Mouse (Mus musculus) midbrain, embryonic 11.5 days (tissue): ENCODE results near the gene Snapin. TPM values are rescaled to one million over a fixed set of nuclear protein-coding genes. Genes with fewer than 3 reads are reported as not detected.

Source experiments
- ATAC-seq: fragments of 200-750 bp; cut with Nextera tagmentation; 2 replicates; pipeline ENCODE4 v1.8.0; 2017; ENCODE audit warnings: moderate TSS enrichment, moderate library complexity; ENCODE audit not compliant: low FRiP score
- DNase-seq: peaks from one replicate; pipeline ENCODE4 v3.0.0; 2015; ENCODE audit warnings: low spot score; ENCODE audit errors: missing footprints
- H3K27ac ChIP-seq: fragments of 300-500 bp; sonication (generic); 2 replicates; pipeline ENCODE4 v1.5.1; 2014; ENCODE audit warnings: low read depth, low read length
- H3K27me3 ChIP-seq: fragments of 300-500 bp; sonication (generic); 2 replicates; pipeline ENCODE4 v1.6.1; 2014; ENCODE audit warnings: mild to moderate bottlenecking, low read length, moderate library complexity, mixed read lengths; ENCODE audit not compliant: control insufficient read depth, insufficient read depth
- H3K36me3 ChIP-seq: fragments of 300-500 bp; sonication (generic); 2 replicates; pipeline ENCODE4 v1.6.1; 2014; ENCODE audit warnings: mild to moderate bottlenecking, low read length, moderate library complexity, mixed read lengths; ENCODE audit not compliant: control insufficient read depth, insufficient read depth
- H3K4me1 ChIP-seq: fragments of 300-500 bp; sonication (generic); 2 replicates; pipeline ENCODE4 v1.6.1; 2014; ENCODE audit warnings: low read length; ENCODE audit not compliant: control insufficient read depth, insufficient read depth
- H3K4me2 ChIP-seq: fragments of 300-500 bp; sonication (generic); 2 replicates; pipeline ENCODE4 v1.6.1; 2014; ENCODE audit warnings: mild to moderate bottlenecking, moderate library complexity
- H3K4me3 ChIP-seq: fragments of 300-500 bp; sonication (generic); 2 replicates; pipeline ENCODE4 v1.5.1; 2014; ENCODE audit warnings: low read depth, low read length
- H3K9ac ChIP-seq: fragments of 300-500 bp; sonication (generic); 2 replicates; pipeline ENCODE4 v1.6.1; 2014; ENCODE audit warnings: low read length
- H3K9me3 ChIP-seq: fragments of 300-500 bp; sonication (generic); 2 replicates; pipeline ENCODE4 v1.6.1; 2016; ENCODE audit warnings: low read length; ENCODE audit not compliant: control insufficient read depth
- WGBS: fragments of 180-500 bp; shearing (Covaris S2); extraction: QIAGEN DNeasy Blood & Tissue Kit; methylation state at CpG from one replicate; pipeline ENCODE4 v1.1.7; 2014; 5-methylcytosine and 5-hydroxymethylcytosine counted together
- polyA plus RNA-seq: library from polyadenylated mRNA; unstranded; fragments of >200 nt; fragmentation: Nextera tagmentation; extraction: Ambion mirVana; gene quantifications from 2 replicates; pipeline ENCODE4 v1.2.1, GENCODE M21; 2014

Gene Snapin
- polyA plus RNA-seq, 1 experiment from 2014 or later, result 70.9 TPM

- H3K27ac ChIP-seq, result no peak overlapping the region
- DNase-seq (no peak), ATAC-seq (peak; percentile 6; the same call in 1 of the 2 replicates)
- H3K4me2 ChIP-seq, result no peak overlapping the region
- H3K4me3 ChIP-seq, result no peak overlapping the region
- WGBS, result 43% methylated on average over 2 of the region's 2 CpGs
- no peaks in the 10 kb centered on the region for H3K27me3 ChIP-seq
- peaks cover 16% of the 10 kb centered on the region for H3K36me3 ChIP-seq
- peaks cover 6% of the 10 kb centered on the region; the same call in 1 of the 2 replicates for H3K4me1 ChIP-seq
- no peaks in the 10 kb centered on the region for H3K9me3 ChIP-seq
- H3K9ac ChIP-seq, result no peak overlapping the region
These were observed 517 bp upstream of the Snapin start for GRCm38 (mm10) chr3:90491350-90491749.

- WGBS, result 94% methylated on average over 6 of the region's 6 CpGs
- no peak overlapping the region for H3K4me3 ChIP-seq
- H3K4me1 ChIP-seq, result peaks cover 6% of the 10 kb centered on the region; the same call in 1 of the 2 replicates
- H3K36me3 ChIP-seq, result peaks cover 30% of the 10 kb centered on the region
- H3K9ac ChIP-seq, result no peak overlapping the region
- no peak overlapping the region for H3K27ac ChIP-seq
- no peak overlapping the region for H3K4me2 ChIP-seq
- ATAC-seq, result no peak
- no peaks in the 10 kb centered on the region for H3K27me3 ChIP-seq
- no peaks in the 10 kb centered on the region for H3K9me3 ChIP-seq
- DNase-seq, result no peak
These were observed 2.3 kb downstream of the Snapin start for GRCm38 (mm10) chr3:90488576-90488975.

- H3K4me3 ChIP-seq, result no peak overlapping the region
- H3K36me3 ChIP-seq, result peaks cover 41% of the 10 kb centered on the region
- no peaks in the 10 kb centered on the region for H3K9me3 ChIP-seq
- ATAC-seq (no peak), DNase-seq (no peak)
- H3K4me1 ChIP-seq, result peaks cover 6% of the 10 kb centered on the region; the same call in 1 of the 2 replicates
- H3K9ac ChIP-seq, result no peak overlapping the region
- no peak overlapping the region for H3K4me2 ChIP-seq
- H3K27ac ChIP-seq, result no peak overlapping the region
- 89% methylated on average over 5 of the region's 5 CpGs for WGBS
- no peaks in the 10 kb centered on the region for H3K27me3 ChIP-seq
These were observed 3.8 kb downstream of the Snapin start for GRCm38 (mm10) chr3:90486998-90487397.

GRCm38 (mm10) chr3:90475831-90476611, 14.8 kb downstream of the Snapin start, which contains the start of gene Ilf2:
Gene Ilf2 (plus strand): TSS chr3:90476126.
- Histone ChIP-seq H3K4me2 (peak within 1 kb of the TSS; percentile 69), H3K9ac (peak within 1 kb of the TSS; percentile 90), H3K4me1 (peaks cover 7% of the 10 kb centered on the region), H3K4me3 (peak within 1 kb of the TSS; percentile 73), H3K27ac (peak within 1 kb of the TSS; percentile 85), H3K36me3 (peaks cover 16% of the 10 kb centered on the region), H3K9me3 (no peaks in the 10 kb centered on the region), H3K27me3 (no peaks in the 10 kb centered on the region)
- peak; percentile 100 for ATAC-seq
- under 1% methylated on average over 45 of the region's 45 CpGs for WGBS
- DNase-seq, result peak; percentile 100

- Histone ChIP-seq H3K4me2 (peak overlapping the region; percentile 32; the same call in 1 of the 2 replicates), H3K4me1 (peaks cover 7% of the 10 kb centered on the region), H3K9ac (no peak overlapping the region), H3K36me3 (peaks cover 11% of the 10 kb centered on the region), H3K27me3 (no peaks in the 10 kb centered on the region), H3K9me3 (no peaks in the 10 kb centered on the region), H3K4me3 (peak overlapping the region; percentile 20; the same call in 1 of the 2 replicates), H3K27ac (no peak overlapping the region)
- DNase-seq (no peak), ATAC-seq (peak; percentile 49)
- 43% methylated on average over 15 of the region's 16 CpGs for WGBS
These were observed 15.5 kb downstream of the Snapin start for GRCm38 (mm10) chr3:90475151-90475830.

- Histone ChIP-seq H3K4me2 (no peak overlapping the region), H3K27ac (no peak overlapping the region), H3K4me1 (peaks cover 5% of the 10 kb centered on the region), H3K4me3 (no peak overlapping the region), H3K9me3 (no peaks in the 10 kb centered on the region), H3K36me3 (no peaks in the 10 kb centered on the region), H3K27me3 (no peaks in the 10 kb centered on the region), H3K9ac (no peak overlapping the region)
- 44% methylated on average over 3 of the region's 3 CpGs for WGBS
- ATAC-seq, result no peak
- no peak for DNase-seq
These were observed 18.6 kb downstream of the Snapin start for GRCm38 (mm10) chr3:90472213-90472612.

GRCm38 (mm10) chr3:90467618-90468300, 23.1 kb downstream of the Snapin start:
- Histone ChIP-seq H3K27ac (no peak overlapping the region), H3K9me3 (no peaks in the 10 kb centered on the region), H3K36me3 (no peaks in the 10 kb centered on the region), H3K4me2 (no peak overlapping the region), H3K4me3 (no peak overlapping the region), H3K9ac (no peak overlapping the region), H3K4me1 (peaks cover 12% of the 10 kb centered on the region; the same call in 1 of the 2 replicates), H3K27me3 (peaks cover 36% of the 10 kb centered on the region)
- WGBS, result 89% methylated on average over 10 of the region's 10 CpGs
- ATAC-seq, result no peak
- DNase-seq, result no peak

- Histone ChIP-seq H3K9ac (peak overlapping the region; percentile 28; the same call in 1 of the 2 replicates), H3K4me3 (peak overlapping the region; percentile 43), H3K4me2 (peak overlapping the region; percentile 56), H3K27me3 (peaks cover 39% of the 10 kb centered on the region), H3K4me1 (peaks cover 12% of the 10 kb centered on the region; the same call in 1 of the 2 replicates), H3K36me3 (no peaks in the 10 kb centered on the region), H3K9me3 (no peaks in the 10 kb centered on the region), H3K27ac (no peak overlapping the region)
- under 1% methylated on average over 15 of the region's 15 CpGs for WGBS
- peak; percentile 96 for DNase-seq
- ATAC-seq, result peak; percentile 65
These were observed 24.5 kb downstream of the Snapin start for GRCm38 (mm10) chr3:90466311-90466766.
